Comparison of ENCODE assay signal across 8 mouse cellular contexts in the genomic region with DNA sequence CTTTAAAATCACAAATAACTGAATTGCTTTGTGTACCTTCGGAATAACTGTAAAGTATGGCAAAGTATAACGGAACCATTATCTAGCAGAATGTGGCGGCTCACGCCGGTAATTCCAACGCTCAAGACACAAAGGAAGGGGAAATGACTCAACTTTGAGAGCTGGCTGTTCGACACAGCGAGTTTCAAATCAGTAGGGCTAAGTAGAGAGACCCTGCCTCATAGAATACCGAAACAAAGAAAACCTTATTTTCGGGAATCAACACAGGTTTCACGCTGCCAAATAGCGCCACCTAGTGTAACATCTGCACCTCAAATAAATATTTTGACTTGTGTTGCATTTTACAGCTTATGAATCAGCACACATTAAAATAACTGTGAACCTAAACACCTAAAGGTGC. TPM values are rescaled to one million over a fixed set of nuclear protein-coding genes. Genes with fewer than 3 reads are reported as not detected.
A peak's percentile ranks its signal among the peaks of the same experiment; 100 is the strongest.
DNase-seq lines count a peak whose midpoint lies in the region; ATAC-seq and TF ChIP-seq lines count a peak whose summit lies in the region.

No protein-coding gene starts in this region.

- no peak for ATAC-seq in frontal cortex, adult (ENCODE audit: low TSS enrichment)

- H3K27ac ChIP-seq in cortical plate, adult 2 months (ENCODE audit: insufficient read depth, low read length) = no peak overlapping the region

- peak; percentile 52; the same call in 1 of the 2 replicates for TF ChIP-seq CTCF in cortical plate, adult 2 months (IDR thresholded peaks at IDR 0.05; ENCODE audit: extremely low read depth, insufficient read depth, low read length)

- DNase-seq in layer of hippocampus, adult 11-12 months (ENCODE audit: low spot score) = peak; percentile 30
- no peak for DNase-seq in layer of hippocampus, adult 9-11 months
- DNase-seq in CD8-positive naive resting alpha-beta T cell, adult 2 months (ENCODE audit: low read depth in 2 of 2, low spot score in 2 of 2) = peak; percentile 26 to 45
- DNase-seq in R1 (ENCODE audit: low read depth, low spot score) = peak; percentile 57
- DNase-seq in left cerebral cortex, postnatal 14 days (ENCODE audit: low spot score in 2 of 2) = peak; percentile 44 to 54
- peak; percentile 19 for DNase-seq in retina, postnatal 7 days (ENCODE audit: low read depth, low spot score)

- H3K4me3 ChIP-seq in cortical plate, adult 2 months (ENCODE audit: insufficient read depth, low read length) = no peak overlapping the region

- intact Hi-C loops in left cerebral cortex, postnatal 14 days (cut with DNase I) = loop anchor here (5.0 to 10.0 kb wide), 2 partner anchors 261 to 414 kb away; no protein-coding TSS in a partner anchor

- H3K4me1 ChIP-seq in cortical plate, adult 2 months (ENCODE audit: control insufficient read depth, insufficient read depth, low read length) = peaks cover 1% of the 10 kb centered on the region; the same call in 1 of the 2 replicates

- no peak for TF ChIP-seq POLR2A in cortical plate, adult 2 months (IDR thresholded peaks at IDR 0.05; ENCODE audit: extremely low read depth, insufficient read depth, low read length)

RNA-seq across cellular contexts. Expression of gene Ablim1, which starts 14.1 kb away (rescaled TPM):
- polyA plus RNA-seq in cortical plate, adult 2 months (2012; rRNA removed) = 50.0 and 50.5 TPM in 2 replicates
- total RNA-seq in left cerebral cortex, postnatal 14 days (2021) = 100 to 1,000 TPM; 105 to 120 TPM

RNA-seq across cellular contexts. Expression of gene Fam160b1, which starts 31.7 kb away (rescaled TPM):
- 16.8 and 16.9 TPM in 2 replicates for polyA plus RNA-seq in cortical plate, adult 2 months (2012; rRNA removed)
- total RNA-seq in left cerebral cortex, postnatal 14 days (2021) = 10 to 100 TPM; 22.6 to 23.5 TPM
